Mouse (Mus musculus): Measurements from ENCODE around the gene Sestd1.

The Sestd1 gene

GRCm38 (mm10) chr2:77280512-77281409, at the start of gene Sestd1:
TSS of gene Sestd1 (minus strand) at chr2:77280592.
- peak; percentile 67 to 76 for DNase-seq

DNA sequence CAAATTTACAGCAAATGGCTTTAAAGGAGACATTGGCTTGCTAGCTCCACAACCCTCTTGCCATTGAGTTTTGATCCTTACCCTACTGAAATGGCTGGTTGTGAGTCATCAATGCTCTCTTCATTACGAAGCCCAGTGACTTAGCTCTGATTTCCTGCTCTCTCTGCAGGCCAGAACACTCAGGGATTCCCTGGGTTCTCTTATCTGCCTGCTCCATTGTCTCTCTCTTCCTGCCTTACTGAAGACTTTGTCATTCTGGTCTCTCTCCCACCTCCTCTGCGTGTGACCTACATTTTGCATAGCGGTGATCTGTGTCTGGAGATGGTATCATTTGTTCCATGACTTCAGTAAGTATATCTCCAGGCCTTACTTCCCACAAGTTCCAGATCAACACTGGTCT, 46.9 kb upstream of the Sestd1 start:
- DNase-seq = no peak

GRCm38 (mm10) chr2:77323739-77324138, 43.3 kb upstream of the Sestd1 start:
- DNase-seq = no peak

DNA sequence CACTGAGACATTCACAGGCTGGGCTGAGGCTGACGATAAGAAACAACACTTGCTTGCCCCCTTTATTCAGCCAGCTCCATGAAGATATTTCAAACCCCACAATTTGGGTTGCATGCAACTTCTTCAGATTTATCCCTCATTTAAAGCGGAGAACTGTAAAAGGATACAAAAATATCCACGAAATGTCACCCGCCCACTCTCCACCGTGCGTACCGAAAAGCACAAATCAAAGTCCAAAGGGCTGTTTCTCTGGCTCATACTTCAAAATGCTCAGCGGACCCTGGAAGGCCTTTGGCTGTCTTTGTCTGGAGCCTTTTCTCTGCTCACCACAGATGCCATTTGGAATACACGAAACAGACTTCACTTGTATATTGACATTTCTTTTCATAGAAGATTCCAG, 42.8 kb upstream of the Sestd1 start:
- peak; percentile 79 to 82 for DNase-seq

GRCm38 (mm10) chr2:77319196-77319595, 38.8 kb upstream of the Sestd1 start:
- no peak for DNase-seq

GRCm38 (mm10) chr2:77316961-77317360, 36.6 kb upstream of the Sestd1 start:
- DNase-seq = no peak

- DNase-seq = no peak
These were observed 33.5 kb upstream of the Sestd1 start for GRCm38 (mm10) chr2:77313846-77314245.

- DNase-seq = no peak
These were observed 32.2 kb upstream of the Sestd1 start for GRCm38 (mm10) chr2:77312616-77313015.

GRCm38 (mm10) chr2:77309313-77309712, 28.9 kb upstream of the Sestd1 start:
- DNase-seq = peak; percentile 46 to 79

DNA sequence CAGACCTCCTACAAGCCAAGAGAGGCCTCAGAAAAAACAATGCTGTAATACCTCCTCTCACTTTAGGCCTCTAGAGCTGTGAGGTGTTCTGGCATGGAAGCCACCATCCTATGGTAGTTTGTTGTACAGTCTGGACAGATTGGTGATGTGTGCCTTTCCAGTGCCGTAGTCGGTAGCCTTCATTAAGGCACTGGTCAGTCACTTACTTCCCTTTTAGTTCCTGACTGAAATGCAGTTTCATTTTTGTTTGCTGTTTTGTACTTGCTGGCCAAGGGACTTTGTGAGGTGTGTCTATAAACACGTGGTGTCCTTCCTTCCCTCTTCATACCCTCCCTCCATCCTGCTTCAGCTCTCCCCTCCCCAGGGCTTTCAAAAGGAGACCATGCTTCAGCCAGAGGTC, 24.1 kb upstream of the Sestd1 start:
- no peak for DNase-seq

- DNase-seq = no peak
These were observed 23.3 kb upstream of the Sestd1 start for GRCm38 (mm10) chr2:77303716-77304115.

DNA sequence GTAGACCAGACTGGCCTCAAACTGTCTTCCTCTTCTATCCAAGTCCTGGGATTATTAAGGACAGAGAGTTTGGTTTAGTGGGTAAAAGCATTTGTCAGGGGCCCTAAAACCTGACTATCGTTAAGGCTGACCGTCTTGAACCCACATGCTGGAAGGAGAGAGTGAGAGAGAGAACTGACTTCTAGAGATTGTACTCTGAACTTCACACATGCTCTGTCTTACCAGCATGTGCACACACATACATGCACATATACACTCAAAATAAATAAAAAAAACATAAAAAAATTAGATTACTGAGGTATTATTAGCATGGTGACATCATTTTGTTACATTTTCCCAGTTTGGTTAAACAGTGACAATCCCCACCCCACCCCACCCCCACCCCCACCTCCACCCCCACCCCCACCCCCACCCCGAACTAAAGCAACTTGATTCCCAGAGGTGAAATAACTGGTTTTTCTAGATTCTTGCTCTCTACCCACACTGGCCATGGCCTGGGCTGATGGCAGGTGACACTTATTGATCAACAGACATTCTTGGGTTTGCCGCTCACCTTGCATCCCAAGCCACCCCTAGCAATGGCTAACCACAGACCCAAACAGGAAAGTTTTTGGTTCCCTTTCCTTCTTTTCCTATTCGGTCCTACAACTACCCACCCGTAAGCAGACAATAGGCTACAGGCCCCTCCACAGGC, 22.4 kb upstream of the Sestd1 start:
- peak in 1 of 2 experiments; percentile 48 for DNase-seq

DNA sequence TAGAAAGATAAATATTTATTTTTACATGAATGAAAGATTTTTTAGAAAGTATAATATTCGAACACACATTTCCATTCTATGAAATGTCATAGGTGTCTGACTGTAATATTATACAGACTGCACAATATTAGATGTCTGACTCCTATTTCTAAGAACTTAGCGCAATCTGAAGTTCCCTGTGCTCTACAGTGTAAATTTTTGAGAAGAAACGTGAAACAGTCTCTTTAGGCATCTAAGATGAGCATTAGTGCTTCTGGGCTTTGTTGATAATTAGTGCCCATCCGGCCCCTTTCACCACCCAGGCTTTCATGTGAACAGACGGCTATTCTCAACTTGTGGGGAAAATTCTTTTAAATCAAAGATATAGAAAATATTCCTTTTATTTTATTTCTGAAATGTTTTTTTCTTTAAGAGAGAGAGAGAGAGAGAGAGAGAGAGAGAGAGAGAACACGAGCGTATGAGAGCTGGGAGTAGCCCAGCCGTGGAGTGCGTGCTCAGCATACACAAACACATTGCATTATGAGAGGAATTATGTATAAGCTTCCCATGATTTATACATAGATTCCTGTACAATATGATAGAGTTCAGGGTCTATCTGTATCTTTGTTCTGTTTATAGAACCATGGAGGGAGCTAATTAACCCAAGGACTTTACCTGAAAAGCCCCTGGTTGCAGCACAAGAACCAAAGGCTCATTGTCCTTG, 21.4 kb upstream of the Sestd1 start:
- no peak for DNase-seq

DNA sequence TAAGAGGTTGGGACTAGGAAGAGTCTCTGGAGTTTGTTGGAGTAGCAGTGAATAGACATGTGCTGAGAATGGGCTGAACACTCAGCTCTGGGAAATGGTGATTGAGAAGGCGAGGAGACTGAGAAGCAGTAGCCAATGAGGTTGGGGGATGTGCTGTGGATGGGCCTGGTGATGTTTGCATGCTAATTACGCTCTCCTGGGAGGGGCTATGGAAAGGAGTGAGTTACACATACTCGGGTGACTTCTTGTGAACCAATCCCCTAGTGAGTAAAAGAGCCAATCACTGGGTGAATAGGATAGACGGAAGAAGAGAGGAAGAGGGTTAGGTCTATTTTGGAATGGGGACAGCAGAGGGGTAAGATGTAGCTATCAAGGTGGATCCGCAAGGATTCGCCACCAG, 9.3 kb upstream of the Sestd1 start:
- no peak for DNase-seq

- DNase-seq = no peak
These were observed 6.4 kb upstream of the Sestd1 start for GRCm38 (mm10) chr2:77286755-77287154.

GRCm38 (mm10) chr2:77284281-77284899, 4.0 kb upstream of the Sestd1 start:
- DNase-seq = no peak

DNA sequence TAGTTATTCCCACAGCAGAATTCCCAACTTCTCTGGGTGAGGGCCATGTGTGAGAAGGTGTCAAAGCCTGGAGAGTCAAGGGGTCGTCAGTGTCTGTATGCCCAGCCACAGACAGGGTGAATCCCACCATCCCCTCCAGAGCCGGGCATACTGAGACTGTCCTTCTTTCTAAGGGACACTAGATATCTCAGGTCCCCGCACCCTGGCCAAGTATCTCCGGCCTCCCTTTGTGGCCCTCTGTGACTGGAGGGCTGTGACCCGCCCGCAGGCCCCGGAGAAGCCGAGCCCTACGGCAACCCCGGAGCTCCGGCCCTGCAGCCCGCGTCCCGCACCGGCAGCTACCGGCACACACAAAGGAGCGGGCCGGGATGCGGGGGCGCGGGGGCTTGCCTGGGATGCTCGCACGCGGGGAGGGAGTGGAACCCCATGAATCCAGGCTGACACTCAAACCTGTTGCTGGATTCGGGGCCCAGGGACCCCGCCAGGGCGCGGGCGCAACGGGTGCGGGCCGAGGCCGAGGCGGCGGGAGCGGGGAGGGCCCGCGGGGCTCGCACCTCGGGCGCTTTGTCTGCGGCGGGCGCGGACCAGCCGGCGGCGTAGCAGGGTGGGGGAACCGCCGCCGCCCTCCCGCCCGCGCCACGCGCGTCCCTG, 406 bp downstream of the Sestd1 start:
- DNase-seq = no peak

GRCm38 (mm10) chr2:77277272-77277671, 3.1 kb downstream of the Sestd1 start:
- DNase-seq = peak; percentile 57 to 90

- peak in 1 of 2 experiments; percentile 60 for DNase-seq
These were observed 4.5 kb downstream of the Sestd1 start for GRCm38 (mm10) chr2:77275851-77276250.

DNA sequence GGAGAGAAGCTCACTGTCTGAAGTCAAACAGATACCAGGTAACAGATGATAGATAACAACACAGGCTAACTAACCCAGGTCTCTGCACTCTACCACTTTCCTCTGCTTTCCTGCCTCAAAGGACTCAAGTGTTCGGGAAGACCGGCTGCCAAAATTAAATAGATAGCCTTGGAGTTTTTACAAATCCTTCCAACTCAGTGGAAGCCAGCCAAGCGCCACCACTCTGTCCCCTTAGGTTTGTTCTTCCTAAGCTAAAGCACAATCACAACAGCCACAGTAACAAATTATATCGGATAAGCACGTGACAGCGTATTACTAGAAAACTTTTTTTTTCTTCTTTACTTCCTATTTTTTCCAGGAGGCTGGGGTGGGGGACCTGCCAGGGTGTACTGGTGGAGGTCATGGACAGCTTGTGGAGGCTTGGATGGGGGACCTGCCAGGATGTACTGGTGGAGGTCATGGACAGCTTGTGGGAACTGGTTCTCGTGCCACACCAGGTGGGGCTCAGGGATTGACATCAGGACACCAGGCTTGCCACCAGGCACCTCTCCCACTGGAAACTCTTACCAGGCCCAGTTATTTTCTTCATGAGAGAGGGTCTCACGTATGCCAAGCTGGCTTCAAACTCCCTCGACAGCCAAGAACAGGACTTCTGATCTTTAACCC, 5.3 kb downstream of the Sestd1 start:
- DNase-seq = no peak

GRCm38 (mm10) chr2:77272953-77273352, 7.4 kb downstream of the Sestd1 start:
- DNase-seq = no peak

GRCm38 (mm10) chr2:77270781-77271180, 9.6 kb downstream of the Sestd1 start:
- DNase-seq = no peak

Data from kidney, adult 8-10 months (tissue).